Mouse (Mus musculus) kidney, adult 2 months (tissue): ENCODE measurements around the gene Wnt2.

Experiments
- CTCF ChIP-seq: fragments of 200-500 bp; conservative IDR thresholded peaks from 2 replicates; pipeline ENCODE4 v1.5.1; 2011; ENCODE audit warnings: low read depth, mild to moderate bottlenecking, control low read depth, low read length, moderate library complexity, mixed read lengths; ENCODE audit not compliant: insufficient read depth, insufficient read length
- POLR2A ChIP-seq: fragments of 200-500 bp; IDR thresholded peaks from one replicate; pipeline ENCODE4 v1.6.1; 2011; ENCODE audit warnings: low read depth, low read length, control low read depth

DNA sequence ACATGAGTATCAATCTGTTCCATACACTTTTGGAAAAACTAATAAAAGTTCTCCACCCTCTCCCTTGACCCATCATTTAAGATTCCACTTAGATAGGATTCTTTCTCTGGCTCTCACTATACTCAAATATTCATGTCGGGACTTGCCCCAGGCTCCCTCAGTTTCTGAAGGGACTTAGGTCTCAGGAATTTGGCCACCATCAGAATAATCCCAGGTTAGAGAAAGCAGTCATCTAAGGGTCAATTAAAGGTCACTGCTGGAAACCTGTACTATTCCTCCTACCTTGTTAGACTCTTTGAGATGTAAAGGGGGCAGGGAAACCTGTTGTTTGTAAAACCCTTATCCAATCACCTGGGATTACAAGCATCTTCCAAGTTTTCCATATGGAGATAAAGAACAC lies 53.2 kb downstream of the Wnt2 start:
- TF ChIP-seq POLR2A (no peak), CTCF (no peak)
